Mouse (Mus musculus) limb, embryonic 14.5 days (tissue): Measurements from ENCODE around the gene Trpd52l3. TPM values are rescaled to one million over a fixed set of nuclear protein-coding genes. Genes with fewer than 3 reads are reported as not detected.
"Not testable (repeated sequence)": the region's sequence is repeated elsewhere in the genome, so short reads cannot be mapped to it uniquely, and the experiment has no call there.

Experiments
- ATAC-seq: fragments of 200-750 bp; cut with Nextera tagmentation; 2 replicates; pipeline ENCODE4 v1.8.0; 2017; ENCODE audit warnings: low read depth, moderate number of reproducible peaks, moderate TSS enrichment; ENCODE audit not compliant: low FRiP score
- DNase-seq: peaks from one replicate; pipeline ENCODE4 v3.0.0-alpha.2; 2015; ENCODE audit warnings: low spot score
- H3K27ac ChIP-seq: fragments of 300-500 bp; sonication (generic); replicated peaks from 2 replicates; pipeline ENCODE4 v1.5.1; 2014; ENCODE audit warnings: low read depth, mild to moderate bottlenecking, low read length, moderate library complexity, mixed read lengths
- H3K27me3 ChIP-seq: fragments of 300-500 bp; sonication (generic); 2 replicates; pipeline ENCODE4 v1.6.1; 2014; ENCODE audit warnings: low read length, mixed read lengths; ENCODE audit not compliant: control insufficient read depth, insufficient read depth
- H3K36me3 ChIP-seq: fragments of 300-500 bp; sonication (generic); 2 replicates; pipeline ENCODE4 v1.6.1; 2014; ENCODE audit warnings: mild to moderate bottlenecking, low read length, moderate library complexity, mixed read lengths; ENCODE audit not compliant: control insufficient read depth, insufficient read depth
- H3K4me1 ChIP-seq: fragments of 300-500 bp; sonication (generic); 2 replicates; pipeline ENCODE4 v1.6.1; 2014; ENCODE audit warnings: antibody characterized with exemption, low read length, mixed read lengths; ENCODE audit not compliant: control insufficient read depth, insufficient read depth
- H3K4me2 ChIP-seq: fragments of 300-500 bp; sonication (generic); replicated peaks from 2 replicates; pipeline ENCODE4 v1.6.1; 2014; ENCODE audit warnings: low read depth, mild to moderate bottlenecking, low read length, moderate library complexity; ENCODE audit not compliant: severe bottlenecking
- H3K4me3 ChIP-seq: fragments of 300-500 bp; sonication (generic); replicated peaks from 2 replicates; pipeline ENCODE4 v1.5.1; 2014; ENCODE audit warnings: low read length
- H3K9ac ChIP-seq: fragments of 300-500 bp; sonication (generic); 2 replicates; pipeline ENCODE4 v1.6.1; 2014; ENCODE audit warnings: mild to moderate bottlenecking, low read depth, low read length, moderate library complexity; ENCODE audit not compliant: severe bottlenecking
- H3K9me3 ChIP-seq: fragments of 300-500 bp; sonication (generic); 2 replicates; pipeline ENCODE4 v1.6.1; 2016; ENCODE audit warnings: low read length; ENCODE audit not compliant: control insufficient read depth
- POLR2A ChIP-seq: fragments of 200-500 bp; IDR thresholded peaks from 2 replicates; pipeline ENCODE4 v1.8.0; 2012; ENCODE audit warnings: inconsistent platforms, mild to moderate bottlenecking, moderate library complexity, borderline replicate concordance; ENCODE audit not compliant: insufficient read depth, insufficient read length; ENCODE audit errors: extremely low read depth
- WGBS: fragments of 180-500 bp; shearing (Covaris S2); extraction: QIAGEN DNeasy Blood & Tissue Kit; methylation state at CpG from one replicate; pipeline ENCODE4 v1.1.7; 2014; 5-methylcytosine and 5-hydroxymethylcytosine counted together
- polyA plus RNA-seq, 2 experiments: library from polyadenylated mRNA; depleted of rRNA in 1 of 2; stranded (reverse) in 1 of 2; unstranded in 1 of 2; fragments of >200 nt; fragmentation: Nextera tagmentation in 1 of 2; extraction: Ambion mirVana in 1 of 2; gene quantifications; 2 replicates each; pipeline versions ENCODE4 v1.2.1 to v1.2.3; 2012 to 2014

Trpd52l3 gene
- polyA plus RNA-seq, 2 experiments: not detected

- Histone ChIP-seq H3K27me3 (no peaks in the 10 kb centered on the region), H3K4me1 (no peaks in the 10 kb centered on the region), H3K4me3 (no peak overlapping the region), H3K27ac (no peak overlapping the region), H3K36me3 (no peaks in the 10 kb centered on the region), H3K9me3 (no peaks in the 10 kb centered on the region), H3K4me2 (no peak overlapping the region), H3K9ac (no peak overlapping the region)
- 52% methylated on average over 3 of the region's 3 CpGs for WGBS
- DNase-seq (no peak), ATAC-seq (no peak)
- no peak for TF ChIP-seq POLR2A
Observed at GRCm38 (mm10) chr19:30014331-30014730, 10.7 kb downstream of the Trpd52l3 start.

- no peak for TF ChIP-seq POLR2A
- DNase-seq (no peak), ATAC-seq (no peak)
- WGBS: 67% methylated on average over 6 of the region's 6 CpGs
- H3K27me3 ChIP-seq: no peaks in the 10 kb centered on the region
- H3K4me2 ChIP-seq: no peak overlapping the region
- H3K36me3 ChIP-seq: no peaks in the 10 kb centered on the region
- H3K4me1 ChIP-seq: no peaks in the 10 kb centered on the region
- H3K9me3 ChIP-seq: no peaks in the 10 kb centered on the region
- no peak overlapping the region for H3K4me3 ChIP-seq
- H3K9ac ChIP-seq: no peak overlapping the region
- H3K27ac ChIP-seq: no peak overlapping the region
Observed at GRCm38 (mm10) chr19:30016156-30016555, 12.6 kb downstream of the Trpd52l3 start.

GRCm38 (mm10) chr19:30023419-30023818 lies 19.8 kb downstream of the Trpd52l3 start:
- H3K36me3 ChIP-seq, H3K4me2 ChIP-seq, H3K27me3 ChIP-seq, H3K27ac ChIP-seq, DNase-seq, H3K4me3 ChIP-seq, H3K4me1 ChIP-seq, H3K9ac ChIP-seq, H3K9me3 ChIP-seq, ATAC-seq: not testable (repeated sequence)
- WGBS: 91% methylated on average over 10 of the region's 10 CpGs

GRCm38 (mm10) chr19:30029002-30029710 lies 25.6 kb downstream of the Trpd52l3 start:
- H3K4me3 ChIP-seq: peak overlapping the region; percentile 100
- no peak for ATAC-seq
- H3K27me3 ChIP-seq: no peaks in the 10 kb centered on the region
- peak overlapping the region; percentile 81 for H3K4me2 ChIP-seq
- peaks cover 19% of the 10 kb centered on the region for H3K4me1 ChIP-seq
- WGBS: 40% methylated on average over 11 of the region's 11 CpGs
- no peak overlapping the region for H3K27ac ChIP-seq
- H3K9me3 ChIP-seq: no peaks in the 10 kb centered on the region
- DNase-seq: no peak
- no peak overlapping the region for H3K9ac ChIP-seq
- H3K36me3 ChIP-seq: peaks cover 4% of the 10 kb centered on the region; the same call in 1 of the 2 replicates
- TF ChIP-seq POLR2A: no peak

GRCm38 (mm10) chr19:30029894-30030635 lies 26.5 kb downstream of the Trpd52l3 start, which contains the start of gene Uhrf2:
Gene Uhrf2, plus strand, starts transcription at chr19:30030513.
- DNase-seq: peak; percentile 96
- TF ChIP-seq POLR2A: peak; percentile 86; the same call in 1 of the 2 replicates
- no peaks in the 10 kb centered on the region for H3K27me3 ChIP-seq
- peak within 1 kb of the TSS; percentile 99 for H3K9ac ChIP-seq
- H3K27ac ChIP-seq: peak within 1 kb of the TSS; percentile 96
- peak within 1 kb of the TSS; percentile 100 for H3K4me3 ChIP-seq
- H3K9me3 ChIP-seq: no peaks in the 10 kb centered on the region
- WGBS: 2% methylated on average over 61 of the region's 74 CpGs
- peak within 1 kb of the TSS; percentile 81 for H3K4me2 ChIP-seq
- H3K36me3 ChIP-seq: peaks cover 4% of the 10 kb centered on the region; the same call in 1 of the 2 replicates
- ATAC-seq: peak; percentile 98
- peaks cover 20% of the 10 kb centered on the region for H3K4me1 ChIP-seq
